Mouse (Mus musculus) telencephalon, adult 2 months (tissue): ENCODE data around the gene Olfr462.
"Not testable (repeated sequence)": the region's sequence is repeated elsewhere in the genome, so short reads cannot be mapped to it uniquely, and the experiment has no call there.

Experiments used
- DNase-seq: peaks from one replicate; pipeline ENCODE4 v3.0.0-alpha.2; 2011; ENCODE audit warnings: low read depth, low spot score

Olfr462 gene

GRCm38 (mm10) chr11:87892168-87892567 is at the start of gene Olfr462:
Gene Olfr462, minus strand, starts transcription at chr11:87892268.
- no peak for DNase-seq

DNA sequence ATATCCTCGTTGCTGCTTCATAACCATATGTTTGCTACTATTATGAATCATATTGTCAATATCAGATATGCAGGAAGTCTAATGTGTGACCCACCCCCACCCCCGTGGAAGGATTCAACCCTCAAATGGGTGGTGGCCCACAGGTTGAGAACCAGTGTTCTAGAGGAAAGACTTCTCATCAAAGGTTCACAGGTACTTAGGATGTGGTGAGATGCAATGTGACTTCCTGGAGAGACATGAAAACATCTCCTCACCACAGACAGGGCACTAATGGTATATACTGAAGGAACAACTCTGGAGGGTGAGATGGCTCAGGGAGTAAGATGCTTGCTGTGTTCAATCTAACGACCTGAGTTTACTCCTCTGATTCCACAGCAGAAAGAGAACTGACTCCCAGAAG is 43.4 kb upstream of the Olfr462 start:
- no peak for DNase-seq

DNA sequence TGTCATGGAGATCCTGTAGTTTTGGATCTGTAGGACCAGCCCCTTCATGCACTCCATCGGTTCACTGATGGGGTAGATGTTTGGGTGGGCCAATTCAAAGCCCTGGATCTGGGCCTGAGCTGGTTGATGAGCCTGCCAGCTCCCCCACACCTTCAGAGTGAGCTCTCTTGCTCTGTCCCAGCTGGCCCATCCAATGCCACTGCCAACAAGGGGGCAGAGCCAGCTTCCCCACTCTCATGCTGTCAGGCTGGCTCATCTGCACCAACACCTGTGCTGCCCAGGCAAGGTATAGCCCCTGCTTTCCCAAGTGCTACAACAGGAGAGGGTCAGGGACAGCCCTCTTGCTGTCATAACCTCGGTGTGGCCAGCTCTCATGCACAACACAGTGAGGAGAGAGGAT is 41.7 kb upstream of the Olfr462 start:
- DNase-seq: no peak

DNA sequence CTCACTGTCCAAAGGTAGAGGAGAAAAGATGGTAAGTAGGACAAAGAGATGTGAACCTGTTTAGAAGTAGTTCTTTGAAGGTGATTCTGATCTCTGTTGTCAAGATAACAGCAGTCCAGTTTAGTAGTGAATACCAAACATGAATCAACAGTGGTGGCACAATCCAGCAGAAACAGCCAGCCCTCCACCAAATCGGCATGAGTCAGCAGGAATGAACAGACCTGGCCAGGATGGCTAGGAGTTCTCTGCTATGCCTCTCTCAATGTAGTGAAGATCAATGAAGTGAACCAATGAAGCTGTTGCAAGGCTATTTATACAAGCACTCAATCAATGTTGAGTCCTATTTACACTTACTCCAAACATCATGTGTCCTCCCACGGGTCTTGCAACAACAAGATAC is 38.3 kb upstream of the Olfr462 start:
- no peak for DNase-seq

- no peak for DNase-seq
Observed at GRCm38 (mm10) chr11:87920966-87921365, 28.9 kb upstream of the Olfr462 start, which contains the start of gene Olfr464. Gene Olfr464, minus strand, starts transcription at chr11:87920967.

- peak; percentile 80 for DNase-seq
Observed at GRCm38 (mm10) chr11:87920301-87920700, 28.2 kb upstream of the Olfr462 start.

GRCm38 (mm10) chr11:87916005-87916404 is 23.9 kb upstream of the Olfr462 start:
- no peak for DNase-seq

GRCm38 (mm10) chr11:87904331-87904730 is 12.3 kb upstream of the Olfr462 start:
- no peak for DNase-seq

DNA sequence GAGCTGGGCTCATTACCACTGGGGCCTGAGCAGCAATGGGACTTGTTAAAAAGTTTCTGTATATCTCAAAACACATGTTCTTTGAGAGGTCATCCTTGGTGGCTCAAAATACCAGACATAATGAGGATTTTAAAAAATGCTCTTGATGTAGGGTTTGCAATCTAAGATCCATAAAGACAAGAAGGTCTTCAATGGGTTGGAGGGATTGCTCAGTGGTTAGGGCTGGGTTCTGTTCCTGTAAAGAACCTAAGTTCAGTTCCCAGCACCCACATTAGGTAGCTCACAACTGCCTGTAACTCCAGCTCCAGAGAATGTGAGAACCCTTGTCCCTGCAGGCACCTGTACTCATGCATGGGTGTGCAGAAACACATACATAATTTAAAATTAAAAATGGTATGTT is 5.2 kb upstream of the Olfr462 start, which contains the start of gene Olfr463:
Gene Olfr463, minus strand, starts transcription at position 101 of the 400 bp plus-strand sequence.
- DNase-seq: no peak

GRCm38 (mm10) chr11:87884856-87885255 is 7.2 kb downstream of the Olfr462 start:
- DNase-seq: no peak

- DNase-seq: no peak
Observed at GRCm38 (mm10) chr11:87883493-87883892, 8.6 kb downstream of the Olfr462 start.

GRCm38 (mm10) chr11:87881714-87882113 is 10.4 kb downstream of the Olfr462 start:
- DNase-seq: no peak

GRCm38 (mm10) chr11:87879826-87880225 is 12.2 kb downstream of the Olfr462 start:
- DNase-seq: no peak

- no peak for DNase-seq
Observed at GRCm38 (mm10) chr11:87875436-87875835, 16.6 kb downstream of the Olfr462 start, which contains the start of gene Epx. Gene Epx, minus strand, starts transcription at chr11:87875536.

DNA sequence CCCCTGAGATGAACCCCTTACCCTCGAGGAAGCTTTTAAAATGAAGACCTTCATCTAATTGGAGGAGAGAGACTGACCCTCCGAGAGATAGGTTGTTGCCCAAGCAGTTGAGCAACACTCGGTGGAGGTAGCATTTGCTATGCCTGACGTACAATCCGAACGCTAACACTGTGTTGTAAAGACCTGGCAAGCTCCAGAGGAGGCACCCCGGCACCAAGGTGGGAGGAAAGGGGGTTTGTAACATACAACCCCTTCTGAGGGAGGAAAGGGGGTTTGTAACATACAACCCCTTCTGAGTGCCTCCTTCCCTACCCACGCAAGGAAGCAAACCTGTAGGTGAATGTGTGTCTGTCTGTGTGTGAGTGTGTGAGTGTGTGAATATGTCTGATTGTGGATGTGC is 20.3 kb downstream of the Olfr462 start:
- DNase-seq: no peak

GRCm38 (mm10) chr11:87870096-87870495 is 22.0 kb downstream of the Olfr462 start:
- DNase-seq: no peak

- DNase-seq: not testable (repeated sequence)
Observed at GRCm38 (mm10) chr11:87866891-87867290, 25.2 kb downstream of the Olfr462 start.

GRCm38 (mm10) chr11:87862805-87863204 is 29.3 kb downstream of the Olfr462 start:
- no peak for DNase-seq

DNA sequence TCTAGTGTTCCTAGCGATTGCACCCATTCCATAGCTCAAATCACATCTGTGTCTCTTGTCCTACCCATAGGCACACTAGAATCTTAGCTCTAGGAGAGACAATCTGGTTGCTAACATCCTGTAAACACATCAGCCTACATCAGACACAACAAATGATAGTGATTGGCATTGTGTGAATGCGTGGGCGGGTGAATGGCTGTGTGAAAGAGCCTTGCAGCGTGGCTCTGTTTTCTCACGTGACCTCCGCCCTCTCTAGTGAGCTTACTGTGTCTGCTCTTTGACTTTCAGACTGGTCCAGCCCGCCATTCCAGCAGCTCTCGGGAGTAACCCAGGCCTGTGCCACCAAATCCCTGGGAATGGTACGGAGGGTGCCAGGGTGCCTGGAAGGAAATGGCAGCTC is 31.6 kb downstream of the Olfr462 start:
- no peak for DNase-seq

GRCm38 (mm10) chr11:87859273-87859672 is 32.8 kb downstream of the Olfr462 start:
- DNase-seq: no peak

DNA sequence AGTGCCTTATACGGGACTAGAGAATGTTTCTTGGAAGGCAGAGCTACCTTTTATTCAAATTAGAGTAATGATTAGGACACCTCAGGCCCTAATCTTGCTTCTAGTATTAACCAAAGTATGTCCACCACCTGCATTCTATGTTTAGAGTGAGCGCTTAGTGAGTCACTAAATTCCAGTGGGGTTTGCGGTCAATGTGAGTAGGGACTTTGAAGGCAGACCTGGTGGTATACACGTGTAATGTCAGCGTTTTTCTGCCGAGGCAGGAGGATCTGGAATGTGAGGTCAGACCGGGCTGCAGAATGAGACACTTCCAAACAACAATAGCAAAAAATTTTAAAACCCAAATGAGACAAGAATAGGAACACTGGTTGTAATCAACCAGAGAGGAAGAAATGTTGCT is 37.5 kb downstream of the Olfr462 start:
- DNase-seq: no peak

DNA sequence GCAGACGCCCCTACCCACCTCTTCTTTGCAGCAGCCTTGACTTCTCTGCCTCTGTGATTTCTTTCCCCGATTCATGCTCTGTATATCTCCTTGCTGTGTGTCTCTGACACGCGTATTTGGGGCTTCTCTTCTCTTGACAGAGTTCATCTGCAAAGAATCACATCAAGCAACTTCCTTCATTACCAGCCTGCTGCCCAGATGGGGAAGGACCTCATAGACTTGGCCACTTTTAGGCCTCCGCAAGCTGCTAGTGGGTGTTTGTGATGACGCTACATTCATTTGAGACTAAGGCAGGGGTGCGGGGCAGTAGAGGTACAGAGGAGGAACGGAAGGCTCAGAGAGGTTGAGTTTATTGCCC is 38.5 kb downstream of the Olfr462 start:
- peak; percentile 31 for DNase-seq

DNA sequence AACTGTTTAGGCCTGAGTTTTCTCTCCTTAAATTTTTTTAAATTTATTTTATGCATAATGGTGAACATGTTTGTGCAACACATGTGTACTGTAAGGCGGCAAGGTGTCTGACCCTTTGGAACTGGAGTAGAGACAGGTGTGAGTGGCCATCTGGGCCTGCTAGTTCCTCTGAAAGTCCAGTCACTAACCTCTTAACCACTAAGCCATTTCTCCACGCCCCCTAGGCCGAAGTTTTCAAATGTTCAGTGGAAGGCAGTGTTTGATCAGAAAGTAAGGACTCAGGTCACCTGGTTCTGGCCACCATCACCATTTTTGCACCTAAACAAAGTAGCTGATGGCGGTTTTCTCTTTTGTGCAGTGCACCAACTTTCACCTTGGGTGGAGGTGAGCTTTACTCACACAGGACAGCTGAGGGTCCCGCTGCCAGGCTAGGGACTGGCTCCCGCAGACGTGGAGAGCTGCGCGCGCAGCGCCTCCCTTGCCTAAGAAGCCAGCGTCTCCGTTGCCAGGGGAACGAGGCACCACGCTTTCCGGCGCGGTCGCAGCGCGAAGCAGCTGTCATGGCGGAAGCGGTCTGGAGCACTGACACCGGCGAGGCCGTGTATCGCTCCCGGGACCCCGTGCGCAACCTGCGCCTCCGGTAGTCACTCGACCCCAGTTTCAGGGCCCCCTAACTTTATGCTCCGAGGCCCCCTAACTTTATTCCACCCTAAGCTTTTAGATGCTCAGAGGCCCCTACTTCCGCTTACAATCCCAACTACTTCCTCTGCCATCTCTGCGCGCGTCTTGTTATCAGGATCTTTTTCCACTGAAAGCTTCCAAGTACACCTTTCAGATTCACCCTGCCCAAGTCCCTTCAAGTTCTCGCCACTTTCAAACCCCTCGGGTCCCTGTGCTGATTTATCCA is 39.1 kb downstream of the Olfr462 start, which contains the start of gene Mks1:
Gene Mks1, plus strand, starts transcription at position 526 of the 907 bp plus-strand sequence.
- peak; percentile 87 for DNase-seq
